Mouse (Mus musculus) testis, adult 2 months (tissue): ENCODE measurements at regions not wholly inside any gene's neighbourhood (a gene's known extent, or its start where the extent isn't known, plus 50 kb on each side); places are given as distances from the start of the nearest gene placed in this dataset.

Source experiments
- CTCF ChIP-seq: fragments of 200-500 bp; IDR thresholded peaks from 2 replicates; pipeline ENCODE4 v1.5.1; 2012; ENCODE audit warnings: low read depth, mild to moderate bottlenecking, inconsistent platforms, low read length, moderate library complexity; ENCODE audit not compliant: control insufficient read depth, insufficient read depth, insufficient replicate concordance
- POLR2A ChIP-seq: fragments of 200-500 bp; IDR thresholded peaks from 2 replicates; pipeline ENCODE4 v1.6.1; 2012; ENCODE audit warnings: low read depth, mild to moderate bottlenecking, inconsistent platforms, low read length, moderate library complexity; ENCODE audit not compliant: control insufficient read depth

- TF ChIP-seq CTCF (no peak), POLR2A (no peak)
Observed at GRCm38 (mm10) chr4:47979579-47980313, 65.2 kb upstream of the Nr4a3 start.
